Mouse (Mus musculus): ENCODE data around the gene Snap91.

GRCm38 (mm10) chr9:86813327-86813726 lies 67.1 kb downstream of the Snap91 start:
- TF ChIP-seq POLR2A (IDR thresholded peaks at IDR 0.05; ENCODE audit: extremely low read depth, insufficient read depth, low read length) (no peak), CTCF (IDR thresholded peaks at IDR 0.05; ENCODE audit: extremely low read depth, insufficient read depth, low read length) (no peak)
